Mouse (Mus musculus) gonadal fat pad, adult 2 months (tissue): ENCODE measurements around the gene CN725425. TPM values are rescaled to one million over a fixed set of nuclear protein-coding genes. Genes with fewer than 3 reads are reported as not detected.

ENCODE experiments used
- DNase-seq: peaks from one replicate; pipeline ENCODE4 v3.0.0-alpha.2; 2012; ENCODE audit warnings: low read depth
- polyA plus RNA-seq: library from polyadenylated mRNA; depleted of rRNA; stranded (reverse); fragments of >200 nt; gene quantifications from 2 replicates; pipeline ENCODE4 v1.2.3, GENCODE M21; 2012; rRNA removed

The CN725425 gene
- polyA plus RNA-seq, result not detected in 2 replicates

- no peak for DNase-seq
These were observed at the start of gene CN725425 for GRCm38 (mm10) chr15:91199256-91199905. TSS of gene CN725425 (plus strand) at chr15:91199494.

GRCm38 (mm10) chr15:91152592-91152991 lies 46.7 kb upstream of the CN725425 start:
- no peak for DNase-seq

DNA sequence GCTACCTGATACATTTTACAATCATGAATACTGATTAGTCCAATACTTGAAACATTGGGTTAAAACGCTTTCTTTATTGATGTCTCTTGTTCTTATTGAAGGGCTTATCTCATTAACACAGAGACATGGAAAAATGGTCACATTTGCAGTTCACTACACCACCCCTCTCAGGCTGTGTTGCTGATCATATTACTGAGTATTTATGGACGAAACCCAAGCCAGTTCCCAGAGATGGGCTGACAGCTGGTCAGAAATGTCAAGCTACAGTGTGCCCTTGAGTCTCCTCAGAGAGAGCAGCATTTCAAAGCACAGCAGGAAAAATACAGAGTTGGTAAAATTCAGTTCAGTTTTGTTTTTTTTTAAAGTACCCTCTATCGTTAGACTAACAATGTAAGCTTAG lies 46.0 kb upstream of the CN725425 start:
- no peak for DNase-seq

- no peak for DNase-seq
These were observed 38.1 kb upstream of the CN725425 start for GRCm38 (mm10) chr15:91161153-91161552.

DNA sequence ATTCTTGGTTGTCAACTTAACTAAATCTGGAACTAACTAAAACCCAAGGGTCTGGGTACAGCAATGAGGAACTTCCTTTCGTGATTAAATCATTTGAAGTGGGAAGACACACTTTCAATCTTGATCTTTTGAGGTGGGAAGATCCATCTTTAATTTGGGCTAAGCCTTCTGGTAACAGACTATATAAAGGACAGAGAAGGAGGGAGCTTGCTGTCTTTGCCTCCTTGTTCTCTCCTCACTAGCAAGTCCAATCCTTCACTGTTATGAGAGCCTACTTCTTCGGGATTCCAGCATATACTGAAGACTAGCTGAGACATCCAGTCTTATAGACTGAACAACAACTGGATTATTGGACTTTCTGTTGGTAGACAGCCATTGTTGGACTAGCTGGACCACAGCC lies 35.8 kb upstream of the CN725425 start:
- DNase-seq, result no peak

DNA sequence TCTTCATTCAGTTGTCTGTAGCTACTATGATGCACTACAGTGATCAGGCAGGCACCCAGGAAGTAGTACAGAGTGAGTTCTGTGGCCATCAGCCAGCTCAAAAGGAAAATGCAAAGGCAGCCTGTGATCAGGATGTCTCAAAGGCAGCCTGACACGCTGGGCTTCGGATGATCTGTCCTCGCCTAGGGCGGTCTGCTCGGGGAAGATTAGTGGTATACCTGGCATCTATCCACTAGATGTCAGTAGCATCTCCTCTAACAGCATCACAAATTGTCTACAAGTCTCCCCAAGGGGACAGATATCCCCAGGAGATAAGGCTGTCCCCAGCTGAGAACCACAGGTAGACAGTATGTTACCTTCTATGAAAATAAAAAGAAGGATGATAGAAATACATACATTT lies 34.3 kb upstream of the CN725425 start:
- DNase-seq, result no peak

- no peak for DNase-seq
These were observed 31.3 kb upstream of the CN725425 start for GRCm38 (mm10) chr15:91167850-91168562.

DNA sequence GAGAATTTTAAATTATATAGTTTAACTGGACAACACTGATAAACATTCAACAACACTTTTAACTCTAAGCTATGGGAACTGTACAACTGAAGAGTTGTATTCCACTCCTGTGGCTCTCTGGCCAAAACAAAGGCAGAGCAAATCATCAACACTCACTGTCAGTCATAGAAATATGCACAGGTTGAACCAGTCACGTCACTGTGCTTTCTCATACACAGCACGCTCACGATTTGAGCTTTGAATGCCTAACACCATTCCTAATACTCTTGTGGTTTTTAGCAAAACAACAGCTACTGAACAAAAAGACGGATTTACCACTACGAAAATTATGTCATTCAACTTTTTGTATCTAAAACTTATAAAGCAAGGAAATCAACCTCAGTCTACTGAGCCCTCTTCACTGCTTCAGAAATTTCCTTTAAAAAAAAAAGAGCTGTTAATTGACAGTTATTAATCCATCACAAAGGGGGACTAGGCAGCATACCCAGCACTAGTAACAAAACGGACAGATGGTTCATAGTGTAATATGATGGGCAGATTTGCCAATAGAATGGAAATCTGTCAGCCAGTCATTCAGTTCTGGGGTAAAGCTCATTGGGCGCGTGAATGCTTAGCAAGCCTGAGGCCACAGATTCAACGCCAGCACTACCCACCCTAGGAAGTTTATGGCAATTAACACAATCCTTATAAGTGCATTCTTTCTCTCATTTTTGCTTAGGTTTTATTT lies 28.5 kb upstream of the CN725425 start:
- no peak for DNase-seq

GRCm38 (mm10) chr15:91171332-91171731 lies 28.0 kb upstream of the CN725425 start:
- no peak for DNase-seq

DNA sequence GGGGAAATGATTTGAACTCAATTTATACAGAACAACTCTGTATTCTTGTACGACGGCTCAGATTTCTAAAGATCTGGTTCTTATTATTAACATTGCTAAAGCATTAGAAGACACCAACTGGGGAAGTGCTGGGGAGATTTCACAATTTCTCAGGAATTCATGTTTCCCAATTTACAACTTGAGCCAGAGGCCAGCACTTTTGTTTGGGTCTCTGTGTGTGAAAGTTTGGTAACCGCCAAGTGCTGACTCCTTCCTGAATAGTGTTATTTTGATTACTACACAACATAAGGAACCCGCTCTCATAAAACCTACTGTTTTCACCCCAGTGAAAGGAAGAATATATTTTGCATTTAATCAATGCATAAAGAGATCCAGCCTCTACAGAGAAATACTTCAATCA lies 27.1 kb upstream of the CN725425 start:
- DNase-seq, result peak; percentile 79

DNA sequence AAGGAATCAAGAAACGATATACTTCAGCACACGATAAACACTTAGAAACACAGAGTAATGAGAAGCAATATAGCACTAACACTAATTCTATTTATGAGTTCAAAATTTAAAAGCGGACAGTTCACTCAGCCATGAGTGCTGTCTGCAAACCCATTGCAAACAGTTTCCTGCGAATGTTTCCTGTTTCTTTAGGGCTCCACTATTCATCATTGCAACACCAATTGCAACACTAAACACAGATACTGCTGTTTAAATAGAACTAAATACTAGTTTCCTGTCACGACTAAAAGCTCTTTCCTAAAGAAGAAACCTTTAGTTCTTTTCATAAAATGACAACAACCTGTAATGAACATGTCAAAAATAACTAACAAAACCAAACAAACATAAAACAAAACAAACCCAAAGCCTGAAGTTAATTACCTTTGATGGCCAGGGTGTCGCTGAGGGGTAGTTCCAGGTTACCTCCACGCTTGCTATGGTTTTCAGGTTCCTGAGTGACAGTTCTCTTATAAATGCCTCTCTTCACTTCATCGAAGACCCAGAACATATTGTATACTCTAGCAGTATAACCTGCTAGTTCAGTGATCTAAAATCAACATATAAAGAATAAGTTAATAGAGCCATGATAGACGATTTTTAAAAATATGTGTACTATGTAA lies 20.5 kb upstream of the CN725425 start:
- DNase-seq, result no peak

DNA sequence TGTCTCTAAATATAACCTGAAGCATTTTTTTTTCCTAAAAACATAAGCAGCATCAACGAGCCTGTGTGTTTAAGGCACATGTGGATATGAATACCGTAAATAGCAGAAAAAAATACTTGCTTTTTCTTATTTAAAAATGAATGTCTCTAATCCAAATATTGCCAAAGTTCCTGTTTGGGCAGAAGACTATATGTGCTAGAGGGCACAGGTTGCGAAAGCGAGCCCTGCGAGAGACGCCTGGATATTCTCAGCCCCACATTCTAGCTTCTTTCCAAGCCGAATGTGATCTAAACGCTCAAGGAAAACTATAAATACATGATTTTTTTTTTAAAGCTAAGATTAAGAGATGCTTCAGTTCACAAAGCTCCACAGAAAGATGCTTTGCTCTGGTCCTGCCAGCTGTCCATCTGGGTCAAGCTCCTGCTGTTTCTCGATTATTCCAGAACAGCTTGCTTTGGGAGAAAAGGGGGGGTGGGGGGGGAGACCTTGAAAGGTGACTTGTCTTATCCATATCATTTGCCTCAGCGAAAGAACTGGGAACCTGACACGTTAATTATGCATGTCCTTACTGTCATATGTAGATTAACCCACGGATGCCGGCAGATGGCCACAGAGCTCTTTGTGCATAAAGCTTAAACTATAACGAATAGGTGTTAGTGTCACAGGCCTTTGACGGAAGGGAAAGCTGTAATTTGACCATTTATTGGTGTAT lies 19.2 kb upstream of the CN725425 start:
- no peak for DNase-seq

GRCm38 (mm10) chr15:91186358-91186757 lies 12.9 kb upstream of the CN725425 start:
- DNase-seq, result no peak

DNA sequence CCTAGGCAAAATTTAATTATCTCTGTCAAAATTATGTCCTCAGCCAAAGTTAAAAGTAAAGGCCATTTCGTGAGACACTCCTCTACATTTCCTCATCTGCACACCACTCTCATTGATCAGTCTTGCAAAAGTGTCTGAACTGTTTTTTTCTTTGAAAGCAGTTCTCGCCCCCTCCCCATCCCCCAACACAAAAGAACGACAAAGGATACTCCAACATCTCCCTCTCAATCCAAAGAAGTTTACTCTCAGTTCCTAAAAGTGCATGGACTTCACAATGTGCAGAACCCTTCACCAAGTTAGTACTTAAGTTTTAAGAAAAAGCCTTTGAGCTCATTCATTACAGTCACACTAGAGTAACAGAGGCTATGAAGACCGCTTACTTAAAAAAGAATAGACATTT lies 9.3 kb upstream of the CN725425 start:
- DNase-seq, result no peak

- DNase-seq, result no peak
These were observed 8.6 kb upstream of the CN725425 start for GRCm38 (mm10) chr15:91190519-91191207.

GRCm38 (mm10) chr15:91191412-91192222 lies 7.7 kb upstream of the CN725425 start, which contains the start of gene Abcd2:
TSS of gene Abcd2 (minus strand) at chr15:91191799.
- DNase-seq, result no peak

- DNase-seq, result no peak
These were observed 7.1 kb upstream of the CN725425 start for GRCm38 (mm10) chr15:91192223-91192598.

DNA sequence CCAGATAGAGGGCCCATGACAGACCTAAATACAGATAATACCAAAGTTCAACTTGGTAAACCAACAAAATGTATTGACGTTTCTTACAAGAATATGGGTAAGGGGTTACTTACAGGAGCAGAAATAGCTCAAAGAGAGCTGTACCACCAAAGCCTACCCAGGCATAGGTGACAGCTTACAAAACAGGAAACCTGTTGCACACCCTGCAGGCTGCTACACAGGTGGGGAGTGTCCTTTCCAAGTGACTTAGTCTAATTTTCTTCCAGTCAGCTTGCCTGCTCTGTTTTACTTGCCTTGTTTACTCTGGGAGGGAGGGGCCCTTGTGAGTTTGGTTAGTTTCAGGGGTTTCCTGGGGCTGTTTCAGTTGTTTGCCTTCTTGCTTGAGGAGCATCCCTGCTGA lies 1.5 kb downstream of the CN725425 start:
- no peak for DNase-seq

DNA sequence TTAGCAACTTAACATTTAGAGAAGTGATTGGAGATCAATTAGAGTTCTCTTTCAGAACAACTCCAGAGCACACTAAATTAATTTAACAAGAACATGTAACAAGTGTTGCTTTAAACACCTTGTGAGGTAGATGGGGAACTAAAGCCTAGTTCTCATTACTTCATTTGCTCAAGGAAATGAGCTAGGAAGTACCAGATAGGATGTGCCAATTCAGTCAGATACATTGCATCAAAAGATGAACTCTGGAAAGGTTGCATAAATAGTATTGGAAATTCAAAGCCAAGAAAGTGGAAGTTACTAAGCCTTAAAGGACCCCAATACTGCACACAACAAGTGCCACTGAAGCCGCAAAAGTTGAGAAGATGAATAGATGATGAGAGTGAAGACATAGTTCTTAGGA lies 3.2 kb downstream of the CN725425 start:
- no peak for DNase-seq

DNA sequence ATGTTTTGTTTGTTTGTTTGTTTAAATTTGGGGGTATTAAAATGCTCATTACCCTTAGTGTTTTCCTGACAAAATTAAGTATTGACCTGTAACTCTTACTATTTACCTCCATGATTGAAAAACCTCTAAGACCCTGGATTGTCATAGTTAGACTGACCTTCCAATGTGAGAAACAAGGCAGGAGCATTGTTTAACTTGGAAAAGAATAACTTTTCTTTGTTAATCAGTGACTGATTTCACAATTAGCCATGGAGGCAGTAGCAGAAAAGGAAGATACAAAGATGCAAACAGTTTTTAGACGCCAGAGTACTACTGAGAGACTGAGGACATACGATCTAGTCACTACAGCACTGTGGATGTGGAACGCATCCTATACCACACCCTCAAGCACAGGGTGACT lies 4.2 kb downstream of the CN725425 start:
- no peak for DNase-seq
